Mouse (Mus musculus) stomach, embryonic 14.5 days (tissue): ENCODE data around the gene Parvb. TPM values are rescaled to one million over a fixed set of nuclear protein-coding genes. Genes with fewer than 3 reads are reported as not detected.

Source experiments
- polyA plus RNA-seq: library from polyadenylated mRNA; unstranded; fragments of >200 nt; fragmentation: Nextera tagmentation; extraction: Ambion mirVana; gene quantifications from 2 replicates; pipeline ENCODE4 v1.2.1, GENCODE M21; 2014

Gene Parvb
- polyA plus RNA-seq, 1 experiment from 2014 or later = 4.4 TPM

Other genes with a start within 250 kb of the Parvb start
- 0.11 and 0.54 TPM in 2 replicates for gene Efcab6, start 166.7 kb upstream of the Parvb start, polyA plus RNA-seq
- gene Sult4a1, start 126.3 kb upstream of the Parvb start, polyA plus RNA-seq = 3.6 and 3.7 TPM in 2 replicates
- not detected in 2 replicates for gene Pnpla5, start 108.9 kb upstream of the Parvb start, polyA plus RNA-seq
- gene Pnpla3, start 64.2 kb upstream of the Parvb start, polyA plus RNA-seq = 0.51 and 0.70 TPM in 2 replicates
- 51.6 and 67.7 TPM in 2 replicates for gene Samm50, start 39.8 kb upstream of the Parvb start, polyA plus RNA-seq
- 2.0 and 2.4 TPM in 2 replicates for gene Parvg, start 92.0 kb downstream of the Parvb start, polyA plus RNA-seq
- gene Shisal1, start 215.1 kb downstream of the Parvb start, polyA plus RNA-seq = 2.3 and 2.7 TPM in 2 replicates